14 mouse cellular contexts compared by ENCODE assay signal in genomic region chr9:107304383-107304782, GRCm38 (mm10).
"Had no signal": no experiment of that assay in that cellular context is flagged by ENCODE, and none has a peak within 500 bp of the region (broad histone marks: within the 10 kb centered on the region; RNA-seq: fewer than 3 reads in every experiment).

No protein-coding gene starts in this region.

- H3K4me1 ChIP-seq: midbrain, embryonic 10.5 days; neural tube, embryonic 12.5 days had no signal

- H3K4me3 ChIP-seq: left cerebral cortex, adult 2 months; limb, embryonic 10.5 days; midbrain, embryonic 10.5 days; neural tube, embryonic 12.5 days; stomach, embryonic 15.5 days had no signal

- H3K27me3 ChIP-seq: neural tube, embryonic 12.5 days; stomach, embryonic 15.5 days had no signal

- DNase-seq: kidney, postnatal 25 days; lung, adult 2 months; lung, postnatal 10 days; lung, postnatal 4 days; midbrain, embryonic 14.5 days; retina, postnatal 1 day; right cerebral cortex, postnatal 14 days; thymus, postnatal 4 days had no signal

- H3K9ac ChIP-seq: neural tube, embryonic 12.5 days; stomach, embryonic 15.5 days had no signal

- ATAC-seq: intestine, embryonic 16.5 days had no signal

- H3K27ac ChIP-seq: left cerebral cortex, adult 2 months; midbrain, embryonic 10.5 days; neural tube, embryonic 12.5 days had no signal

- H3K9me3 ChIP-seq: limb, embryonic 10.5 days; midbrain, embryonic 10.5 days; neural tube, embryonic 12.5 days; stomach, embryonic 15.5 days had no signal

- H3K4me2 ChIP-seq: neural tube, embryonic 12.5 days; stomach, embryonic 15.5 days had no signal
